Mouse (Mus musculus) megakaryocyte-erythroid progenitor cell, adult 5-6 weeks (primary cell): Measurements from ENCODE around the gene Pigr. TPM values are rescaled to one million over a fixed set of nuclear protein-coding genes. Genes with fewer than 3 reads are reported as not detected.

Experiments
- ATAC-seq: replicated peaks from 2 replicates; pipeline ENCODE4 v1.8.0; 2016; ENCODE audit warnings: mild to moderate bottlenecking, inconsistent platforms; ENCODE audit not compliant: severe bottlenecking, poor library complexity, low FRiP score, low TSS enrichment
- total RNA-seq, 2 experiments: library from RNA; stranded (forward) in 1 of 2; stranded (reverse) in 1 of 2; fragments of 200-1000, 215-1000 nt in 1 of 2; fragments of >200 nt in 1 of 2; fragmentation: Nextera tagmentation in 1 of 2; gene quantifications; 2 replicates each; pipeline ENCODE4 v1.2.3; 2014 to 2017

Gene Pigr
- total RNA-seq, 2 experiments from 2014 or later, result not detected

DNA sequence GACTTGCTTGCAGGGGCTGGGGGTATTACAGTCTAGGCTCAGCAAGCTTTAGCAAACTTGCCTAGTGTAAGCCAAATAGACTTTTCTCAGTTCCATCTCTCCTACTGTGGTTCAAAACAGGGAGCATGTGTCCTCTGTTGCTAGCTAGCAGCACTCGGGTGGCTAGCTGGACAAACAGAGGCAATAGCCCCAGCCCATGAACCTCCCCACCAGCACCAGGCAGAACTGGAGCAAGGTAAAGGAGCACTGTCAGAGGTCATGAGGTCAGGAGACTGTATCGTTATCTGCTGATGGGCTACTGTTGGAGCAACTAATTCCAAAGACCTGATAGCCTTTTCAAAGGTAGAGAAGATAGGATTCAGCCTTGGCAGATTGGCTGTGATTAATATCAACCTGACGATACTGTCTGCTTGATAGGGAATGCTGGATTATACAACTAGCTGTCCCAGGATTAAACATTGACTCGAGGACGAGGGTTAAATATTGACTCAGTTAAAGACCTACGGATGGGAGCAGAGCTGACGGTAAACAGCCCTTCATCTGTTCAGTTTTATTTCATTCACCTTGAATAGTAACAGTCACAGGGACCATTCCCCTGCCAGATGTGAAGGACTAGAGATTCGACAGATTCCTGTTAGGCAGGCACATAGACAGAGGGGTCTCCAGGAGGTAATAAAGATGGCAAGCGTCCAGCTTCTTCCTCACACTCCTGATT is 4.4 kb upstream of the Pigr start:
- no peak for ATAC-seq

DNA sequence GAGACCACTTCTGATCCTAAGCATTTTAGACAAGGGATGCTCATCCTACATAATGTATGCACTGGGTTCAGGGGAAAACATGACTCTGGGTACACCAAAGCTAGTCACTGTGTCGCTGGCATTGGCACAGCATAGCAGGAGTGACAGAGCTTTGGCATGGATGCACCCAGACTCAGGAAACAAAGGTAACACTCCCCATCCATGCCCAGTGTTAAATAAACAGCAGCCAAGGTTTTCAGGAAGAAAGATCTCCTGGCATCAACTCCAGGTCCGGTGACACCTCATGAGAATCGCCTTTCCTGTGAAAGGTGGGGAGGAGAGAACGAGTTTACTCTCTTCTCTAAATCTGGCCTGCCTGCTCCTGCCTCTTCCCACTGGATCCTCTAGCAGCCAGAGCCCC is 2.2 kb downstream of the Pigr start:
- ATAC-seq, result no peak

DNA sequence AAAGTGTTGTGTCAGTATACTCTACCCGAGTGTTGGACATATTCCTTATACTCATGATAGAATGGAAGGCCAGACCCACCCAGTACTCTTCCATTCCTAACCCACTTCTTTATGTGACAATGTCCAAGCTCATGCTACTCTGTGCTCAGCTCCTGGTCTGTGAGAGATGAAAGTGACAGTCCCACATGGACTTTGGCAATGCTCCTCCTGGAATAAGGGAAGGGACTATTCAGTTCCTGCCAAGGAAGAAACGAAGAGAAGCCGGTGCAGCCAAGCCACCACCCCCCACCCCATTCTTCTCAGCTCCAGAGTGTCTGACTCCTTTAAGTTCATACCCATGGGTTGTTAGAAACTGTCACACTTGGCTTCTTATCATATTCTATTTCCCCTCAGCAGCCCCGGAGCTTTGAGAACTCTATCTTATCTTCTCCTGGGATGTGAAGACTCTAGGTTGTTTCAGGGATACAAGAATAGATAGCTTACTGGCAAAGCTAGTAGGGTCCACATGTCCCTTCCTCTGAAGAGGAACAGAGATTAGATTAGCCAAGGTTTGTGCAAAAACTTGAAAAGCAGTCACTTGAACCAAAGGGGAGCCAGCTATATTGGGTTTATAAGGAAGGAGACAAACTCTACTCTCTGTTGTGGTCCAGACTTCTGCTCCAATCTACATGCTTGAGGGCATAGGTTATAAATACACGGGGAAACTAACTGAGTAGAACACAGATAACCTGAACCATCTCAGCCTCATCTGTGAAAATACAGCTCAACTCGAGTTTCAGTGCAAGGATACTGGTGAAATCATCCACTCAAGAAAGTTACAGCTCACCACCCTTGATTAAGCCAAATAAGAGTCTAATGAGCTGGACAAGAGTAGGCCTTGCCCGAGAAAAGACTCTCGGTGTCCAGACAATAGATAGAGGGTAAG is 3.7 kb downstream of the Pigr start:
- no peak for ATAC-seq

DNA sequence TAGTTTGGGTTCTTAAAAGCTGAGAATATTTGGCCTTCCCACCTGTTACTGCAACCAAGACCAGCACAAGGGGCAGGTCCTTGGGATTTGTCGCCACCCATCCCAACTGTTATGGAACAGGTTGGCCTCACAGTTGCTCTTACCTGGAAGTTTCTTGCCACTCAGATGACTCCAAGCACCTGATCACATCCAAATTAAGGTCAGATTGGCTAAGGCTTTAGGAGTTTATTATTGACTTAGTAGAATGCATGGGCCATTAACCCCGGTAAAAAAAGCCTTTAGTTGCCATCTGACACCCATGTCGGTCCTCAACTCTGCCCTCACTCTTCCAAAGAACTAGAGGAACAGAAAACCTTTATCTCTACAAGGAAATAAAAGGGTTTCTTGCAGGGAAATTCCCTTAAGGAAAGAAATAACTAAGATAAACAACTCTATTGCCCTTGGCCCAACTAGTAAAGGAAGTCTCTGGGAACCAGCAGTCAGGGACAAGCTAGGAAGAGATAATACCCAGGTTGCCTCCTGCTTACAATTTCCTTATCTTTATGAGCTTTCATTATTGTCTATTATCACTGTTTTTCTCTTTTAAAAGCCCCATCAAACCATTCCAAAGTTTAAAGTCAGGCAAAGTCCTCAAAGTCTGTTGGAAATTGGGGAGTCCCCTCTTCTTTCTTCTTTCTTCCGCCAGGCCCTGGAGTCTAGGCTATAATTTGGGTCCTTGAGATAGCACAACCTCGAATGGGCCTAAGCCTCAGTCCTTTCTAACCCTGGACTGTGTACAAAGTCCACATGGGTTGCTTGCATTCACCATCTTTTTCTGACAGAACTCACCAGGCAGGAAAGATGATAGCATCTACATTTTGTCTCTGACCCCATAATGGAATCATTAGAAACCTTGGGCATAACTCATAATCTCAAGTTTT is 6.0 kb downstream of the Pigr start:
- ATAC-seq, result no peak

DNA sequence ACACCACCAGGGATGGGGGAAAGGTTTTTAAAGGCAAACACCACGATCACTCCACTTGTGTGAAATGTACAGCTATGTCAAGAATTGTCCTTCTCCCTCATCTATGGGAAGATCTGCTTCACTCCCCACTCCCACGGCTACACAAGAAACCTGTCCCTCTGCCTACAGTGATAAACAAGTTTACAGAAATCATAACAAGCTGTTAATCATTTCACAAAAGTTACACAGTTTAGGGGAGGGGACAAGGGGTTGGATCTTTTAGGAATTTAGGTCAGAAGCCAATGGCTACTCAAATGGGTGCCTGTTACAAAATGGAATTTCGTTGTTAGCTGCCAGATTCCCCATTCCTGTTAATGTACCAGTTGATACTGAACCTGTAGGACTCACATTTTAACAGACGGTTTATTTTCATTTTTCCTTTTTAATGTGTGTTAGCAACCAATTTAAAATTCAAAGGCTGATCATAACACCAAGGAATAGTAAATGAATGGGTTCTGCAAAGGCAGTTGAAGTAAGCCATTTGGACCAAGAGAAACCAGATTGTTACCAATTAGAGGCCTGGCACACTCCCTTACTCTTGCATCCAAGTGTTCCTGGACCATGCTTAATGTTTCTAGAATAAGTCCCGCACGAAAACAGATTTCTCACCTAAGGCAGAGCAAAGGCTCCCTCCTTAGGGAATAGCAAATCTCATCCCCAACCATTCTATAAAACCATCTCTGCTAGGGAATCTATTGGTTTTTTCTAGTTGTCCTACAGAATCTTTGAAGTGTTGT is 8.9 kb downstream of the Pigr start:
- no peak for ATAC-seq

DNA sequence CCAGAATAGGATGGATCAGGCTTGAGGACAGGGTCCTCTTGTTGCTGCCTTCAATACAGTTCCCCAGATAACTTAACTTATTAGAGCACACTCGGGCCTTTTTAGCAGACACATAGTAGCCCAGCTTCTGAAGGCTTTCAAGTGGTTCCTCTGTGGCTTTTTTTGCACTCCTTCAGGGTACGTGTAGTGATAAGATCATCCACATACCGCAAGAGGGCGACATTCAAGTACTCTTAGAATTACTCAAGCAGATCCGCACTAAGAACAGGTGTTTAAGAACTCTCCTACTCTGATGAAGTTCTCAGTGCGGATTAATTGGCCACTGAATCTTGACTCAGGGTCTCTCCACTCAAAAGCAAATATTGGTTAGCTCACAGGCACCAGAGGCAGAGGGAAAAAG is 11.8 kb downstream of the Pigr start:
- peak; percentile 78 for ATAC-seq

DNA sequence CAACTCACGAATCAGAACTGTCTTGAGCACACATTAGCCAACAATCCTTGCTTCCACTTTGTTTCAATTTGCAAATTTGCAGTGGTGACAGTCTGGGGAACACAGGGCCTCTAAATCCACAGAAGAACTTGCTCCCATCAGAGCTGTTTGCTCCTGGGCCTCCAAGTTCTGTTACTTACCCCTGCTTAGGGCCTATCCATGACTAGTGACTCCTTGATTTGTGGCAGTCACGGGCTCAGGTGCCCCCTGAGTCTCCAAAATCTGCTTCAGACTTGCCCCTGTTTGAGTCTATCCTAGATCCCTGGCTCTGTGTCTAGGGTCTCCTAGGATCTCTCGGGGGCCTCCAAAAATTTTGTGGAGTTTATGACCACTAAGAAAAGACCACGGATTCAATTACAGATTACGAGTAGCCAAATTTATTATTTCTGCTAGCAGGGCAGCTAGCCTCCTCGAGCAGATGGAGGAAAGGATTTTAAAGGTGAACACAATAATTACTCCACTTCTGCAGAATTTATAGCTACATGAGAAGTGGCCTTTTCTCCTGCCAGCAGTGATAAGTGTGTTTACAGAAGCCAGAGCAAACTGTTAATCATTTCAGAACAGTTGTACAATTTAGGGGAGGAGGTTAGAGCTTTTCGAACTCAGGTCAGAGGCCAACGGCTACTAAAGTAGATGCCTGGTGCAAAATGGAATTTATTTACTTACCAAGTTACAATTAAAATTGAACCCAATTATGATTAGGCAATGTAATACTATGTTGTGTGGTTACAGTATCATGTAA is 14.3 kb downstream of the Pigr start:
- ATAC-seq, result no peak

DNA sequence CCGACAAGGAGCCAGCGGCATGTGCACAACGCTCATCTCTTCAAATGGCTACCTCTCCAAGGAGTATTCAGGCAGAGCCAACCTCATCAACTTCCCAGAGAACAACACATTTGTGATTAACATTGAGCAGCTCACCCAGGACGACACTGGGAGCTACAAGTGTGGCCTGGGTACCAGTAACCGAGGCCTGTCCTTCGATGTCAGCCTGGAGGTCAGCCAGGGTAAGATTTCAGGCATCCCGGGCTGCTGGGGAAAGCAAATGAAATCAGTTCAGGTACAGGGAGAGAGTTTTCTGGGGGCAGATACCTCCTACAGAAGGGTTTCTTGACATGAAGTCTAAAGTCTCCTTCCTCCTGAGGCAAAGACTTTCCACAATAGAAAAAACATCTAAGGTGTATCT is 15.1 kb downstream of the Pigr start:
- no peak for ATAC-seq

DNA sequence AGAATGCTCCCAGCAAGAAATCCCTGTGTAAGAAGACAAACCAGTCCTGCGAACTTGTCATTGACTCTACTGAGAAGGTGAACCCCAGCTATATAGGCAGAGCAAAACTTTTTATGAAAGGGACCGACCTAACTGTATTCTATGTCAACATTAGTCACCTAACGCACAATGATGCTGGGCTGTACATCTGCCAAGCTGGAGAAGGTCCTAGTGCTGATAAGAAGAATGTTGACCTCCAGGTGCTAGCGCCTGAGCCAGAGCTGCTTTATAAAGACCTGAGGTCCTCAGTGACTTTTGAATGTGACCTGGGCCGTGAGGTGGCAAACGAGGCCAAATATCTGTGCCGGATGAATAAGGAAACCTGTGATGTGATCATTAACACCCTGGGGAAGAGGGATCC is 18.0 kb downstream of the Pigr start:
- no peak for ATAC-seq

DNA sequence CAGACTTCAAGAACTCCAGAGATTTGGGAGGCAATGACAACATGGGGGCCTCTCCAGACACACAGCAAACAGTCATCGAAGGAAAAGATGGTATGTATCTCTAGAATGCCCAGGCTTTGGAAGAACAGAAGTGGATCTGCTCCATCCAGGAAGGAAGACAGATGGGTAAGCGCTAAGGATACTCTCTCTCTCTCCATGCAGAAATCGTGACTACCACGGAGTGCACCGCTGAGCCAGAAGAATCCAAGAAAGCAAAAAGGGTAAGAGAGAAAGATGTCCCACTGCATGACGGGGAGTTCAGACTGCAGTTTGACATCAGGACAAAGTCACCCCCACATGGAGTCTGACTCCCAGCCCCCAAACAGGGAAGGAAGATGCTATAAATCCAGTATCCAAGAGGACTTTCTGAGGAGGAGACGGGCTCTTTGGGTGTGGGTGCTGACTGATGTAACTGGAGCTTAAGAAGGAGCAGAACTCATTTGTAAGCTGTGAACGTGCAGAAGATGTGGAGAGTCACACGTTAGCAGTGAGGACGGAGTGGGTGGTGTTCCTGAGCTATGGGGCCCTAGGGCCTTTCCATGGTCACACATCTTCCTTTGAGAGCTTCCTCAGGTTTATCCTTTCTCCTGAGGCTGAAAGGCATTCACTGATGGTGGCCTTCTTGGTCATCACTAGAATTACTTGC is 23.2 kb downstream of the Pigr start:
- no peak for ATAC-seq

DNA sequence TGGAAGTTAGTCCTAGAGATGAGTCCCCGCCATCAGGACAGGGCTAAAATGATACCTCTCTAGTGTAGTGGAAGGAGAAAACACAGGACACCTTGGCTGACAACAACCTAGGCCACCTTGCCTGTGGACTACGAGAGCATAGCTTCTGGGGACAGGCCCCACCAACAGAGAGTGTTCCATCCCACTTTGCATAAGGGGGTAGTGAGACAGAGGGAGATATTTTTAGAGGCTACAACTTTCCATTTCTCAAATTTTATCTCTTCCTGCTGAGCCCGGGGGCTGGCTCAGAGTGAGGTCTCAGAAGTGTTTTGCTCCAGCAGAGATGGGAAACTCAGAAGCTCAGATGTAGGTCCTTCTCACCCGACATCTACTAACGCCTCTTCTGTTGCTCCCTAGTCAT is 23.9 kb downstream of the Pigr start:
- no peak for ATAC-seq

DNA sequence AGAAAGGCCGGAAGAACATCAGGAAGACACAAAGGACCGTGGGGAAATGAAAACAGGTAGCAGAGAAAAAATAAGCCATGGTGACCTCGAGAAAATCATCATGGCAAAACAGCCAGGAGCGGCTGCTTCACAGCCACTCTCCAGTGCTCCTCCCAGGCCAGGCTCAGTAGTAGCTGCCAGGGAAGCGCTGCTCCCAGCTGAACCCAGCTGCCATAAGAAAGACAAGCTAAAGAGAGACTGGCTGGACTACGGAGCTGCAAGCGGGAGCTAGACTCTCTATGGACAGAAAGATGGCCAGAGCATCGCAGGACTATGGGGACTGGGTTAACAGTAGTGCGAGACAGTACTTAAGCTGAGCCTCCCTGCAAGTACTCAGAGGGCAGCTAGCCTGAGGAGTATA is 28.3 kb downstream of the Pigr start:
- no peak for ATAC-seq

DNA sequence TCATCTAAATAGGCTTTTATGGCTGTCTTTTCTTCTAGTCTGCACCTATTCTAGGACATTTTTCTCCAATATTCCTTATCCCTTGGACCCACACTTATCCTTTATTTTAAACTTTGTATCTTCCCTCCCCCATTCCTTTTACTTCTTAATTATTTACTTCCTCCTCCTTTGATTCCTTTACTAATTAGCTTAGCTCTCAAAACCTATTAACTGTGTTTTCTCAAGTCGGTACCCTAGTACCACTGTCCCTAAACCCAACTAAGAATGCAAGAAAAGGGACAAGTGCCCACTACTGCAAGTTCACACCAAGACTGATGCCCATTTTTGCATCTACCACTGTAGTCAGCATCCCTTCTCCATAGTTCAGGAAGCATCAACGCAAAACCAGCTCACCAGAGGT is 29.2 kb downstream of the Pigr start:
- no peak for ATAC-seq

DNA sequence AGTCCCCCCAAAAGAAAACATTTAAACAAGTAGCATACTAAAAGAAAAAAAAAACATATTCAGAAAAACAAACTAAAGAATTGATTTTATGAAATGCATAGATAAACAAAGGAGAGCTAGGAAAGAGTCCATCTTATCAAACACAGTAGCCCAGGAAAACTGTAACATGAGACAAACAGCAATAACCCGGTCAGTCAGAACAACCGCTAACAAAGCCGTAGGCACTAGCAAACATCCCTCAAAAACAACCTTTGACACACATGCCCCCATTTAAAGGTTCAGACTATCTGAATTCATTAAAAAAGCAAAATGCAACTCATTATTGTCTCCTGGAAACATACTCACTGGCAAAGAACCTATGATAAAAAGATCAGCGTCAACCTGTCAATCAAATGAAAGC is 31.0 kb downstream of the Pigr start:
- ATAC-seq, result no peak

DNA sequence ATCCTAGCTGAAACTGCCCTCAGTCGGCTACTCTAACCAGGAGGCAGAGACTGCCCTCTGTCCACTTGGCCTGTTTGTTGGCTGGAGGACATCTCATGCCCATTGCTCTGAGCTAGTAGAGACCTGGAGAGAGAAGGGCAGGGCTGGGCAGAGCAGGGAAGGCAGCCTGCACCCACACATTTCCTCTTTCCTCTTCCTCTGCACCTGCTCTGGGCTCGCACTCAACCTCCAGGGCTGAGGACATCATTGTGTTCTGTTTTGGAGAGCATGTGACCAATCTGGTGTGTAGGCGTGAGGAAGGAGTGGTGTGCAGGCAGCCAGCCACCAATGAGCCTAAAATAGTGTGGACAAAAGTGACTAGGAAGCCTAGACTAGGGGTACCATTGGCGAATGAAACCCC is 37.8 kb downstream of the Pigr start:
- no peak for ATAC-seq

DNA sequence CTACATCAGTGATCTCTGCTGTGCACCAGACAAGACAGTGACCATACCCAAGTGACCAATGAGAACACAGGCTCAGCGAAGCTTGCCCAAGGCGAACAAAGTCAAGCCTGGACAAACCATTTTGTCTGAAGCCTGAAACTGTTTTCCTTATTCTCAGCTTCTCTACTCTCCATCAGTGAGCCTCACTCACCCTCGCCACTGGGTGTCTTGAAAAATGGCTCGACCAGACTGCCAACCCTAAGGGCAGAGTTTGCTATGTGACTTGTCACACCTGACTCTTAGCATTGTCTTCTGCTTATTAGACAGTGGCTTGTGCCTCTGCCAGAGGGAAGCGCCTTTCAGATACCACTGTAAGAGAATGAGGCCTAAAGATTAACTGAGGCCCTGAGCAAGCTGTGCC is 38.3 kb downstream of the Pigr start:
- ATAC-seq, result no peak

DNA sequence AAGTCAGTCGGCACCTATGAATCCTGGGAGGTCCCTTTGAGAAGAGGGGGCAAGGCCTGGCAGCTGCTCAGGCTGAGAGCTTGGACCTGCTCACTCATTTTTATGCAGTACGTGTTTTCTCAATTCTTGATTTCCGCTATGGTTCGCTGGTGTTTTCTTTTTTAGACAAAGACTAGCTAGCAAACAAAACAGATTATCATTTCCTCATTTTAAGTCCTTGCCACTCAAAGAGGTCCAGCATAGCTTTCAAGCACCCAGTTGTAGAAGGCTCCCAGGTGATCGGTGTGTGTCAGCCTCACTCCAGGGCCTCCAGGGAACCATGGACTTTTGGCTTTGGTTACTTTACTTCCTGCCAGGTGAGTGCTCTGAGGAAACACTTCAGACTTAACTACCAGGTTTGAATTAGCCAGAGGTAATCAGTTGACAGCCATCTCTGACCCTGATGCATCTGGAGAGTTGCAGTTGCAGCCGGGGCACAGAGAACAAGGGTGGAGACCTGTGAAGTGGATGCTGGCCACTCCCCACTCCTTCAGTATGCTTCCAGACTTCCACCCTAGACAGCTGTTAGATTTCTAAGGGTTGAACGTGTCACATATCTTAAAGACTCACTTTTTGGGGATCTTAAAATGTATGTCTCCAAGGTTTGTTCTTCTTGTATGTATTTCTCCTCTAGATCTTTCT is 39.2 kb downstream of the Pigr start, which contains the start of gene Fcmr:
Fcmr (plus strand) TSS at position 129 of the 681 bp plus-strand sequence.
- ATAC-seq, result no peak
